Mouse (Mus musculus) midbrain, embryonic 16.5 days (tissue): ENCODE results near the gene Stambp. TPM values are rescaled to one million over a fixed set of nuclear protein-coding genes. Genes with fewer than 3 reads are reported as not detected.

Experiments used
- ATAC-seq: fragments of 200-750 bp; cut with Nextera tagmentation; 2 replicates; pipeline ENCODE4 v1.8.0; 2017; ENCODE audit warnings: moderate TSS enrichment
- H3K27ac ChIP-seq: fragments of 300-500 bp; sonication (generic); 2 replicates; pipeline ENCODE4 v1.5.1; 2014; ENCODE audit warnings: mild to moderate bottlenecking, low read length, mixed read lengths
- H3K27me3 ChIP-seq: fragments of 300-500 bp; sonication (generic); 2 replicates; pipeline ENCODE4 v1.6.1; 2014; ENCODE audit warnings: low read depth, low read length, mixed read lengths; ENCODE audit not compliant: control insufficient read depth, insufficient read depth
- H3K36me3 ChIP-seq: fragments of 300-500 bp; sonication (generic); 2 replicates; pipeline ENCODE4 v1.6.1; 2014; ENCODE audit warnings: mild to moderate bottlenecking, low read length, moderate library complexity, mixed read lengths; ENCODE audit not compliant: control insufficient read depth, insufficient read depth
- H3K4me1 ChIP-seq: fragments of 300-500 bp; sonication (generic); 2 replicates; pipeline ENCODE4 v1.6.1; 2014; ENCODE audit warnings: mild to moderate bottlenecking, low read length, mixed read lengths; ENCODE audit not compliant: control insufficient read depth, insufficient read depth
- H3K4me2 ChIP-seq: fragments of 300-500 bp; sonication (generic); 2 replicates; pipeline ENCODE4 v1.6.1; 2014; ENCODE audit warnings: mild to moderate bottlenecking, low read length, mixed read lengths
- H3K4me3 ChIP-seq: fragments of 300-500 bp; sonication (generic); 2 replicates; pipeline ENCODE4 v1.5.1; 2014; ENCODE audit warnings: low read depth, mild to moderate bottlenecking, low read length, moderate library complexity, mixed read lengths
- H3K9ac ChIP-seq: fragments of 300-500 bp; sonication (generic); 2 replicates; pipeline ENCODE4 v1.6.1; 2014; ENCODE audit warnings: low read depth, low read length, mixed read lengths
- H3K9me3 ChIP-seq: fragments of 300-500 bp; sonication (generic); replicated peaks from 2 replicates; pipeline ENCODE4 v1.6.1; 2014; ENCODE audit warnings: mild to moderate bottlenecking, low read length, mixed read lengths; ENCODE audit not compliant: control insufficient read depth, poor library complexity, severe bottlenecking
- WGBS: fragments of 180-500 bp; shearing (Covaris S2); extraction: QIAGEN DNeasy Blood & Tissue Kit; methylation state at CpG from one replicate; pipeline ENCODE4 v1.1.7; 2014; 5-methylcytosine and 5-hydroxymethylcytosine counted together
- polyA plus RNA-seq: library from polyadenylated mRNA; unstranded; fragments of >200 nt; fragmentation: Nextera tagmentation; extraction: Ambion mirVana; gene quantifications from 2 replicates; pipeline ENCODE4 v1.2.1, GENCODE M21; 2015

The Stambp gene
- polyA plus RNA-seq, 1 experiment from 2014 or later: 76.9 TPM

- H3K9me3 ChIP-seq: no peaks in the 10 kb centered on the region
- WGBS: 37% methylated on average over 1 of the region's 1 CpGs
- no peaks in the 10 kb centered on the region for H3K27me3 ChIP-seq
- no peak for ATAC-seq
- H3K27ac ChIP-seq: no peak overlapping the region
- no peak overlapping the region for H3K4me2 ChIP-seq
- no peak overlapping the region for H3K4me3 ChIP-seq
- H3K36me3 ChIP-seq: no peaks in the 10 kb centered on the region
- no peak overlapping the region for H3K9ac ChIP-seq
- H3K4me1 ChIP-seq: peaks cover 2% of the 10 kb centered on the region; the same call in 1 of the 2 replicates
Observed at GRCm38 (mm10) chr6:83512495-83512894, 60.0 kb downstream of the Stambp start.

GRCm38 (mm10) chr6:83510210-83510609 is 62.3 kb downstream of the Stambp start:
- Histone ChIP-seq H3K4me3 (no peak overlapping the region), H3K9ac (no peak overlapping the region), H3K4me1 (peaks cover 14% of the 10 kb centered on the region), H3K4me2 (no peak overlapping the region), H3K27me3 (no peaks in the 10 kb centered on the region), H3K27ac (no peak overlapping the region), H3K9me3 (no peaks in the 10 kb centered on the region), H3K36me3 (no peaks in the 10 kb centered on the region)
- no peak for ATAC-seq
- 63% methylated on average over 2 of the region's 2 CpGs for WGBS

GRCm38 (mm10) chr6:83509442-83509841 is 63.1 kb downstream of the Stambp start:
- peak overlapping the region; percentile 12; the same call in 1 of the 2 replicates for H3K9ac ChIP-seq
- no peak overlapping the region for H3K27ac ChIP-seq
- no peaks in the 10 kb centered on the region for H3K9me3 ChIP-seq
- H3K4me2 ChIP-seq: no peak overlapping the region
- no peaks in the 10 kb centered on the region for H3K36me3 ChIP-seq
- H3K4me1 ChIP-seq: peaks cover 16% of the 10 kb centered on the region
- no peaks in the 10 kb centered on the region for H3K27me3 ChIP-seq
- WGBS: 37% methylated on average over 8 of the region's 8 CpGs
- no peak for ATAC-seq
- no peak overlapping the region for H3K4me3 ChIP-seq

- no peaks in the 10 kb centered on the region for H3K9me3 ChIP-seq
- H3K27me3 ChIP-seq: no peaks in the 10 kb centered on the region
- peaks cover 19% of the 10 kb centered on the region for H3K4me1 ChIP-seq
- peak overlapping the region; percentile 95 for H3K27ac ChIP-seq
- peak overlapping the region; percentile 71 for H3K4me2 ChIP-seq
- peak overlapping the region; percentile 78 for H3K4me3 ChIP-seq
- H3K9ac ChIP-seq: peak overlapping the region; percentile 59
- WGBS: 30% methylated on average over 6 of the region's 6 CpGs
- no peaks in the 10 kb centered on the region for H3K36me3 ChIP-seq
- no peak; the same call in none of the 2 replicates for ATAC-seq
Observed at GRCm38 (mm10) chr6:83507168-83507546, 65.4 kb downstream of the Stambp start.

GRCm38 (mm10) chr6:83506258-83507167 is 66.0 kb downstream of the Stambp start, which contains the start of gene Dguok:
Gene Dguok (minus strand): TSS chr6:83506969.
- under 1% methylated on average over 54 of the region's 54 CpGs for WGBS
- H3K9me3 ChIP-seq: no peaks in the 10 kb centered on the region
- peak within 1 kb of the TSS; percentile 78 for H3K4me3 ChIP-seq
- H3K9ac ChIP-seq: peak within 1 kb of the TSS; percentile 87
- peak within 1 kb of the TSS; percentile 71 for H3K4me2 ChIP-seq
- H3K27me3 ChIP-seq: no peaks in the 10 kb centered on the region
- H3K4me1 ChIP-seq: peaks cover 19% of the 10 kb centered on the region
- peak within 1 kb of the TSS; percentile 95 for H3K27ac ChIP-seq
- ATAC-seq: peak; percentile 99
- no peaks in the 10 kb centered on the region for H3K36me3 ChIP-seq

GRCm38 (mm10) chr6:83505554-83505953 is 67.0 kb downstream of the Stambp start:
- no peak for ATAC-seq
- no peak overlapping the region for H3K27ac ChIP-seq
- no peak overlapping the region; the same call in 1 of the 2 replicates for H3K9ac ChIP-seq
- H3K27me3 ChIP-seq: no peaks in the 10 kb centered on the region
- 92% methylated on average over 4 of the region's 4 CpGs for WGBS
- H3K4me3 ChIP-seq: no peak overlapping the region; the same call in 1 of the 2 replicates
- peak overlapping the region; percentile 70 for H3K4me2 ChIP-seq
- peaks cover 19% of the 10 kb centered on the region for H3K4me1 ChIP-seq
- no peaks in the 10 kb centered on the region for H3K9me3 ChIP-seq
- H3K36me3 ChIP-seq: no peaks in the 10 kb centered on the region

- no peak overlapping the region for H3K9ac ChIP-seq
- H3K4me1 ChIP-seq: peaks cover 19% of the 10 kb centered on the region
- no peak overlapping the region for H3K4me3 ChIP-seq
- no peak overlapping the region for H3K27ac ChIP-seq
- 0 out of 2 replicates have a peak, but pooled peaks cover 2% of the 10 kb centered on the region for H3K9me3 ChIP-seq
- ATAC-seq: no peak
- WGBS: 88% methylated on average over 3 of the region's 3 CpGs
- no peaks in the 10 kb centered on the region for H3K36me3 ChIP-seq
- H3K27me3 ChIP-seq: no peaks in the 10 kb centered on the region
- H3K4me2 ChIP-seq: no peak overlapping the region
Observed at GRCm38 (mm10) chr6:83503361-83503760, 69.2 kb downstream of the Stambp start.

- no peak overlapping the region for H3K9ac ChIP-seq
- no peak overlapping the region for H3K4me3 ChIP-seq
- H3K9me3 ChIP-seq: 0 out of 2 replicates have a peak, but pooled peaks cover 2% of the 10 kb centered on the region
- no peak for ATAC-seq
- no peaks in the 10 kb centered on the region for H3K36me3 ChIP-seq
- H3K4me2 ChIP-seq: no peak overlapping the region
- WGBS: 91% methylated on average over 3 of the region's 3 CpGs
- H3K27ac ChIP-seq: no peak overlapping the region
- H3K27me3 ChIP-seq: no peaks in the 10 kb centered on the region
- peaks cover 18% of the 10 kb centered on the region for H3K4me1 ChIP-seq
Observed at GRCm38 (mm10) chr6:83502656-83503055, 69.9 kb downstream of the Stambp start.
